Mouse (Mus musculus) lung, adult 2 months (tissue): ENCODE results near the gene Arhgap27.

Experiments
- CTCF ChIP-seq: fragments of 200-500 bp; IDR thresholded peaks from 2 replicates; pipeline ENCODE4 v1.5.1; 2011; ENCODE audit warnings: mild to moderate bottlenecking, low read length, control low read depth; ENCODE audit not compliant: insufficient read depth
- POLR2A ChIP-seq: fragments of 200-500 bp; IDR thresholded peaks from 2 replicates; pipeline ENCODE4 v1.6.1; 2011; ENCODE audit warnings: low read depth, mild to moderate bottlenecking, control low read depth, low read length, borderline replicate concordance; ENCODE audit errors: extremely low read depth

DNA sequence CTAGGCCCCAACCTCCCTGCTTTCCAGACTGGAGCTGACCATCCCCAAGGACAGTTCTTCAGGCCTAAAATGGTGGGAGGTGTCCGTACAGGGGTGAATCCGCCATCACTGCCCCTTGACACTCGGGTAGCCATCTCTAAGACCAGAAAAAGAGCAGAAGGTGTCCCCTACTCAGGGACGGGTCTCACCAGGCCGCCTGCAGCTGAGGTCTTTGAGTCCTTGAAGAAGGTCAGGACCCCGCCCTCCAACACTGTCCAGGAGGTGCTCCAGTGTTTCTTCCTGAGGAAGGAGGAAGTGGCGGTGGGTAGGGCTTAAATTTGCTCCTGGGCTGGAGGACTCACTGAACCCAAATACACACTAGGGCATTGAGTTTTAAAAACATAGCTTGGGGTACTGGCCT lies 25.4 kb downstream of the Arhgap27 start:
- TF ChIP-seq POLR2A (no peak), CTCF (no peak)
